Mouse (Mus musculus) urinary bladder, postnatal 4 days (tissue): ENCODE results near the gene Cd3g.

Experiments
- DNase-seq, 2 experiments: peaks; one replicate each; pipeline ENCODE4 v3.0.0; 2021 to 2022; ENCODE audit warnings: low spot score in 2 of 2

Cd3g gene

DNA sequence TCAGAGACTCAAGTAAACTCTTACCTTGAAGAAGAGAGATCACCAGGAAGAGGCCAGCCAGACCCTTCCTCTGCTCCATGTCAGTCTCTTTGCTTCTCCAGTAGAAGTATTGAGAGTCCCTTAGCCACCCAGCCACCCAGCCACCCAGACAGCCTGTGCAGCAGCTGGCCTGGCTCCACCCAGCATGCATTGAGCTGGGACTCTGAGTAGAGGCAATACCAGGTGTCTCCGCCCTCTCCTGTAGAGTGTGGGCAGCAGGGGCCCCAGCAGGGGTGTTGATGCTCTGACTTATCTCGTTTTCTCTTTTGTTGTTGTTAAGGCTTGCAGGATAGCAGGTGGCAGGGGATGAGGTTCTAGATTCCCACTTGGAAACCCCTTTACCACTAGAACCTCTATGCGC, at the start of gene Cd3g:
TSS of gene Cd3g (minus strand) at position 190 of the 400 bp plus-strand sequence.
- DNase-seq: no peak

DNA sequence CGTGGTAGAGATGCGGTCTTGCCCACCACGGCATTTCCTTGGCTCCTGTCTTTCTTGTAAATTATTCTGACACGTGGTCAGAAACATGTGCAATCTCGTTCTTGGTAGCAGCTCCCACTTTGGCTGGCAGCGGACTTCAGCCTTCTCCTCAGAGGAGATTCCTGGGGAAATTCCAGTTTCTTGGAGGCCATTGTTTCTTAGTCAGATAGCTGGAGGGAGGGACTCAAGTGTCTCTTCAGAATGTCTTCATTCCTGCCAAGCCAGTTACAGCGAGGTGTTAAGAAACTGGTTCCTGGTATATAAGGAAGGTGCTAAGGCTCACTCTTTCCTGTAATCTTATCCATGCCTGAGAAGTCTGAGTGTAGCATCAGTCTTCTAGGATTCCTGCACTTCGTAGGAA, 47.1 kb upstream of the Cd3g start:
- DNase-seq: no peak

DNA sequence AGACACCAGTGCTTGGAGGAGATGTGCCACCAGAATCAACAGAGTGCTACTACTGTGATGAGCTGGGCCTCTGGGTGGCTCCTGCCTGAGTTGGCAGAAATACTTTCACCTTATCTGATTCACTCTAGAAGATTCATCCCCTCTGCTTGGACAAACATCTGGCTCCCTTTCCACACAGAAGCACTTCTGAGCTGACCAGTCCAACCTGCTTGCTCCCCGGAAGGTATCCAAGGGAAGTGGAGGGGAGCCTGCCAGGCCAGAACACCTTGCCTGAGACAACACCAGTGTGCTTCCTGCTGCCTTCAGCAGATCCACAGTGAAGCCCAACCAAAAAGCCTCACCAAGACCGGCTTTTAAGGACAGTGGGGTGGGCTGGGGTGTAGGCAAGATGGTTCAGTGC, 44.0 kb upstream of the Cd3g start:
- no peak for DNase-seq

DNA sequence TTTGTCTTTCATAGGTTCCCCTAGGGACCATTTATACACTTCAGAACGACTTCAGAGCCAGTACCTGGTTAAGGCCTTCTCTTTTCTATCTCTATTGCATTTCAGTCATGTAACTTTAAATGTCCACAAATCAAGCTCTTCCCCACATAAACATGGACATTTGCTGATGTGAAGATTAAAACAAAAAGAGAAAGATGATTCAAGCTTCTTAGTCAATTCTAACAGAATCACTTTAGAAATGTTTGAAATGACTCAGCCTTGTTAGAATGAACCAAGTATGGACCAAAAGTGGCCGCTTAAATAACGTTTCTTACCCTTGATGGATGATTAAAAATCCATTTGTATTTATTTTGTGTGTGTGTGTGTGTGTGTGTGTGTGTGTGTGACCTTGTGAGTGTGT, 43.4 kb upstream of the Cd3g start:
- no peak for DNase-seq

GRCm38 (mm10) chr9:45022800-45023199, 42.6 kb upstream of the Cd3g start:
- DNase-seq: no peak

GRCm38 (mm10) chr9:45018031-45018430, 37.8 kb upstream of the Cd3g start:
- DNase-seq: no peak

- DNase-seq: no peak
These were observed 35.6 kb upstream of the Cd3g start for GRCm38 (mm10) chr9:45015841-45016240.

GRCm38 (mm10) chr9:45014879-45015278, 34.6 kb upstream of the Cd3g start:
- DNase-seq: no peak

DNA sequence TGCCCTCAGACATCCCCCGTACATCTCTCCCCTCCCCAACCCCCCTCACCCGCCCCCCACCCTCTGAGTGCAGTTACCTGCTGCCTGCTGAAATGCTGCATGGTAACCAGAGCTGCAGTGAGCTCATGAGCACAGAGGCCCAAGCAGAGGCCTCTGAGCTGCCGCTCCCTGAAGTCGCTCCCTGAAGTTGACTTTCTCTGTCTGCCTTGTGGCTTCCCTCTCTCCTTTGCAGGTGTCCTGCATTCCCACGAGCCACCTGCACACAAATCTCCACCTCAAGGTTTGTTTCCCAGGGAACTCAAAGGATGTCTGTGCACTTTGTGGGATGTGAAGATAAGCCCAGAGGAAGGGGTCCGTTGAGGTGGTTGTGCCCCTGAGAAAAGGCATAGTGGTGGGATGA, 31.1 kb upstream of the Cd3g start:
- DNase-seq: no peak

GRCm38 (mm10) chr9:45010461-45010860, 30.2 kb upstream of the Cd3g start:
- no peak for DNase-seq

- DNase-seq: no peak
These were observed 29.2 kb upstream of the Cd3g start, which contains the start of gene Cd3e for GRCm38 (mm10) chr9:45009180-45010078. Gene Cd3e, minus strand, starts transcription at chr9:45009627.

GRCm38 (mm10) chr9:45008342-45008741, 28.1 kb upstream of the Cd3g start:
- DNase-seq: no peak

DNA sequence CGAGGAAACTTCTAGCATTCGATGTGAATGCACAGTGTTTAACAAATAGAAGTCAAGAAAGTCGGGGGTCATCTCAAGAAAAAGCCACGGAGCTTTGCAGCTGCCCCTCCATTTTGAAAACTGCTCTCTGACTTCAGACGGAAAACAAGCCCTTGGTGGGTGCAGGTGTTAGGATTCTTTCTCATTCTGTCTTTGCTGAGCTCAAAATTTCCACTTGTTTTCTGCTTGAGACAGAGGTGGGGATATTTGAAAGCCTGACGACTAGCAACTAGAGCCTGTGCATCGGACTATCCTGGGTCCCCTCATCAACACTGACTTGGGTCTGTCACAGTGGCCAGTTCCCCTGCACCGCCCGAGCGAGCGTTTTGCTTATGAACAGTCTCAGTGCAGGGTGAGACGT, 27.2 kb upstream of the Cd3g start:
- no peak for DNase-seq

- no peak for DNase-seq
These were observed 20.0 kb upstream of the Cd3g start for GRCm38 (mm10) chr9:45000249-45000648.

- DNase-seq: no peak
These were observed 19.5 kb upstream of the Cd3g start for GRCm38 (mm10) chr9:44999776-45000175.

- DNase-seq: no peak
These were observed 18.9 kb upstream of the Cd3g start for GRCm38 (mm10) chr9:44999171-44999570.

DNA sequence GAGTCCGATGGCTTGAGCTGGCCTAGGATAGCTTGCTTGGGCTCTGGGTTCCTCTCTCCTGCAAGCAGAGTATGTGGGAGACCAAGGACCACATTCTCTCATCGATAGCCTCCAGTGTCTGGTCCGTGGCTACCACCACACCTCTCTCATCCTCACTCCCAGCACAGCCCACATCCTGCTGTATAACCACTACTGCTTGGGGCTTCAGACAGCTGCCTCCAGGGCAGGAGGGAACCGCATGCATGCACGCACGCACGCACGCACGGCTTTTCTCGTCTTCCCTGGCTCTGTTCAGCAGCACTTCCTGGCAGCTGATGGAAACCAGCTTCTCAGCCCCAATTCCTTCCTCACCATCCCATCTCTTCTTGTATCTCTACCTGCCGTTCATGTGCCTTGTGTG, 17.9 kb upstream of the Cd3g start:
- no peak for DNase-seq

- no peak for DNase-seq
These were observed 16.4 kb upstream of the Cd3g start for GRCm38 (mm10) chr9:44996590-44996989.

GRCm38 (mm10) chr9:44994962-44995361, 14.7 kb upstream of the Cd3g start:
- no peak for DNase-seq

DNA sequence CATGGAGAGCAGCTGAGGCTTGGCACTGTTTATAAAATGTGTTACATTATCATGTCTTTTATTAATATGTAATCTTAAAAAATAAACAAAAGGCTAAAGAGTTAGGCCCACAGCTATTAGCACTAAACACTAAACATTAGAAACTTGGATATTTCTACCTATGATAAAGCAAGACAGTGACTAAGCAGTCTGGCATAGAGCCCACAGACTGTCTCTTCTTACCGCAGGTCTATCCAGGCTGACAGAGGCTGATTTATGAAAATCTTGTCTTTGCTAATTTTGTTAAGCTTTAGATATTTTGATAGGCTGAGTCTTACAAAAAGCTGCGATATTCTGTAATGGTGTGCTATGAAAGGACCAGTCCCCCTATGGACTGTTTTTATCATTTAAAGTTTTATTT, 13.0 kb upstream of the Cd3g start:
- no peak for DNase-seq

DNA sequence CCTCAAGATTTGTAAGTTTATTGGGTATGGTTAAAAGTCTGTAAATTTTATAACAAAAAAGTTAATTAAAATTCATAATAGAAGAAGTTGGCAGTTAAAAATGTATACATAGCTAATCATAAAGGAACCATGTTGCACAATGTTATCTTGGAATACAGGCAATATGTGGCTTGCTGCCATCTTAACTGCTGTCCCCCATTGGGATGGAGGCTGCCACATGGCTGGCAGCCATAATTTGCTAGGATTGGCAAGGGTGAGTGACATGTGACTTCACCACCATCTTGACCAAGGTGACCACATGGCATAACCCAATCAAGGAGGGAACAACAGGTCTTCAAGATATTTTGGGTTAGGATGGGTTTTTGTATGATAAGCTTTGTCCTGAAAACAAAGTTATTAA, 12.0 kb upstream of the Cd3g start:
- no peak for DNase-seq

DNA sequence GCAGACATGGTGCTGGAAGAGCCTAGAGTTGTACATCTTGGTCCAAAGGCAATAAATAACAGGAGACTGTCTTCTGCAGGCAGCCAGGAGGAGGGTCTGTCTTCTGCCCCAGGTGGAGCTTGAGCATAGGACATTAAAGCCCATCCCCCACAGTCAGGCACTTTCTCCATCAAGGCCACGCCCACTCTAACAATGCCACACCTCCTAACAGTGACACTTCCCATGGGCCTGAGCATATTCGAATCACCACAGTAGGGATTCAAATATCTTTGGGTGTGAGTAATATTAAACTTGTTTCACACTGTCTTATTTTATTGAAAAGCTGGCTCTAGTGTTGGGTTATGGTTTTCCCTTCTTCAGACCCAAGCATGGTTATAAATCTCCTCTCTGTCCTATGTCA, 11.6 kb upstream of the Cd3g start:
- no peak for DNase-seq

- DNase-seq: no peak
These were observed 6.7 kb upstream of the Cd3g start for GRCm38 (mm10) chr9:44986976-44987375.
